Mouse (Mus musculus) hindbrain, embryonic 12.5 days (tissue): ENCODE measurements at regions not wholly inside any gene's neighbourhood (a gene's known extent, or its start where the extent isn't known, plus 50 kb on each side); places are given as distances from the start of the nearest gene placed in this dataset.

Source experiments
- ATAC-seq: fragments of 200-750 bp; cut with Nextera tagmentation; 2 replicates; pipeline ENCODE4 v1.8.0; 2017; ENCODE audit warnings: moderate TSS enrichment; ENCODE audit not compliant: low FRiP score
- H3K27ac ChIP-seq: fragments of 300-500 bp; sonication (generic); 2 replicates; pipeline ENCODE4 v1.5.1; 2016; ENCODE audit warnings: mild to moderate bottlenecking
- H3K27me3 ChIP-seq: fragments of 300-500 bp; sonication (generic); 2 replicates; pipeline ENCODE4 v1.6.1; 2016; ENCODE audit warnings: mild to moderate bottlenecking
- H3K36me3 ChIP-seq: fragments of 300-500 bp; sonication (generic); 2 replicates; pipeline ENCODE4 v1.6.1; 2016; ENCODE audit warnings: mild to moderate bottlenecking
- H3K4me1 ChIP-seq: fragments of 300-500 bp; sonication (generic); 2 replicates; pipeline ENCODE4 v1.6.1; 2016
- H3K4me2 ChIP-seq: fragments of 300-500 bp; sonication (generic); replicated peaks from 2 replicates; pipeline ENCODE4 v1.6.1; 2016; ENCODE audit warnings: mild to moderate bottlenecking
- H3K4me3 ChIP-seq: fragments of 300-500 bp; sonication (generic); 2 replicates; pipeline ENCODE4 v1.5.1; 2016; ENCODE audit warnings: mild to moderate bottlenecking
- H3K9ac ChIP-seq: fragments of 300-500 bp; sonication (generic); 2 replicates; pipeline ENCODE4 v1.6.1; 2016; ENCODE audit warnings: mild to moderate bottlenecking, moderate library complexity
- H3K9me3 ChIP-seq: fragments of 300-500 bp; sonication (generic); replicated peaks from 2 replicates; pipeline ENCODE4 v1.6.1; 2016; ENCODE audit warnings: mild to moderate bottlenecking
- WGBS: fragments of 180-500 bp; shearing (Covaris S2); methylation state at CpG from one replicate; pipeline ENCODE4 v1.1.7; 2016; 5-methylcytosine and 5-hydroxymethylcytosine counted together

DNA sequence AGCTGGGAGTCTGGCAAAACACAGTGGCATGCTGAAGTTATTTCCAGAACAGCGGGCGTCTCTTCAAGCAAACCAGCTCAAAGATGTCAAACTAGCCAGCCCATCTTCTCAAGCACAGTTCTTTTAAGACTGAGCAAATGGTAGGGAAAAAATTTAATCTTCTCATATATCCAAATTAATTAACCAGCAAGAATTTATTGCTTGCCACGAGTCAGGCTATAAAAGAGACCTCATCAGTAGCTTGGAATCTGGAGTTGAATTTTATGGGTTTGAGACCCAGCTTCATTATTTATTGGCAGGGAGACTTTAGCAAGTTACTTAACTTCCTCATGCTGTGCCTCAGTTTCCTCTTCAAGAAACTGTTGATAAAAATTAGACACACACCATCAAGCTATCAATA, 742.5 kb upstream of the Tmpo start:
- ATAC-seq = no peak
- Histone ChIP-seq H3K36me3 (no peaks in the 10 kb centered on the region), H3K4me1 (no peaks in the 10 kb centered on the region), H3K4me2 (no peak overlapping the region), H3K9ac (no peak overlapping the region), H3K27ac (no peak overlapping the region), H3K27me3 (no peaks in the 10 kb centered on the region), H3K9me3 (no peaks in the 10 kb centered on the region), H3K4me3 (no peak overlapping the region)
- 86% methylated on average over 3 of the region's 3 CpGs for WGBS

DNA sequence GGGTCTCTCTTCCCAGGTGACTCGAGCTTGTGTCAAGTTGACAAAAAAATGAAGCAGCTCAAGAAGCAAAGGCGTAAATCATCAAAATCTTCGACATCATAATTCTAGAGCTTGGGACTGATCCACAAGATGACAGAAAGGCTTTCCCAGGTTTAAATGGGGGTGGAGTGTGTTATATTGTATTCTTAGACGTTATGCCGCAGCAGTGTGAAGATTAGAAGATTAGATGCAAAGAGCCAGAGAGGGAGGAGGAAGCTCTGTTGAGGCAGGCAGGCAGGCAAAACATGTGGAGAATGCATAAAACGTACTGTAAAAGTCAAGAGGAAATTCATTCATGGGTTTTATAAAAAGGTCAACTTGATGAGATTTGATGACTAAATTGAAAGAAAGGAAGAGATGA, 708.7 kb upstream of the Tmpo start:
- no peaks in the 10 kb centered on the region for H3K27me3 ChIP-seq
- no peaks in the 10 kb centered on the region for H3K4me1 ChIP-seq
- ATAC-seq = no peak
- no peaks in the 10 kb centered on the region for H3K36me3 ChIP-seq
- H3K4me2 ChIP-seq = no peak overlapping the region
- H3K4me3 ChIP-seq = no peak overlapping the region
- no peak overlapping the region for H3K27ac ChIP-seq
- 86% methylated on average over 6 of the region's 6 CpGs for WGBS
- no peak overlapping the region for H3K9ac ChIP-seq
- H3K9me3 ChIP-seq = no peaks in the 10 kb centered on the region

DNA sequence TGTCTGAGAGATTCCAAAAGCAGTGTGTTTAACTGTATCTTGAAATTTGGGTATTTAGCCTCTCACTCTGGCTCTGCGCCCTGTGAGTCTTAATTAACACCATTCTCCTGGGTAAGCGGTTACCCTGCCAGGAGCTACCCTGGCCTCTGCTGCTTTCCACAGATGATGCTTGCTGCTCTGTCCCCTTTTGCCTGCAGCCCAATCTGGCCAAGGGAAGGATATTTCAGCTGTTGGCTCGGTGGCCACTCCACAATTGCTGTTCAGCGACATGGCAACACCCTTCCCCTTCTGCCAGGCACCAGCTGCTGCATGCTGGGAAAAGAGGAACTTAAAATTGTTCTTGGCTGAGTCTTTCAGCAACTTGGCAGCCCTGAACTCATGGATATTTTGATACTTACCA, 707.4 kb upstream of the Tmpo start:
- no peaks in the 10 kb centered on the region for H3K4me1 ChIP-seq
- H3K4me3 ChIP-seq = no peak overlapping the region
- H3K27ac ChIP-seq = no peak overlapping the region
- H3K27me3 ChIP-seq = no peaks in the 10 kb centered on the region
- no peak for ATAC-seq
- no peaks in the 10 kb centered on the region for H3K36me3 ChIP-seq
- no peak overlapping the region for H3K4me2 ChIP-seq
- no peak overlapping the region for H3K9ac ChIP-seq
- no peaks in the 10 kb centered on the region for H3K9me3 ChIP-seq
- WGBS = 81% methylated on average over 4 of the region's 4 CpGs

DNA sequence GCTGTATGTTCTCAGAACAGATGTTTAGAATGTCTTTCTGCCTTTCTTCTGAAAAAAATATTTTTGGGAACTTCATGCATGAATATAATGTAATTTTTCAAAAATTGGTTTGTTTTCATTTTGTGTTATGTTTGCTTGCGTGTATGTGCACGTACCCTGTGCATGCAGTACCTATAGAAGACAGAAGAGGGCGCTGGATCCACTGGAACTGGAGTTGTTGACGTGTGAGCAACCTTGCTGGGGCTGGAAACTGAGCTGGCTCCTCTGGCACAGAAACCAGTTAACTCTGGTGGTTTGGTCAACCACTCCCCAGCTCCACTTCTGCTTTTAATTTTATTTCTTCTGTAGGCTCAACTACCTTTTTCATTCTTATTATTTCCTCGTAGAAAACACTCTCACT, 702.0 kb upstream of the Tmpo start:
- H3K9ac ChIP-seq = no peak overlapping the region
- no peaks in the 10 kb centered on the region for H3K9me3 ChIP-seq
- no peaks in the 10 kb centered on the region for H3K27me3 ChIP-seq
- no peak overlapping the region for H3K27ac ChIP-seq
- H3K4me2 ChIP-seq = no peak overlapping the region
- 63% methylated on average over 5 of the region's 5 CpGs for WGBS
- no peaks in the 10 kb centered on the region for H3K36me3 ChIP-seq
- no peak for ATAC-seq
- peaks cover 6% of the 10 kb centered on the region; the same call in 1 of the 2 replicates for H3K4me1 ChIP-seq
- H3K4me3 ChIP-seq = no peak overlapping the region

DNA sequence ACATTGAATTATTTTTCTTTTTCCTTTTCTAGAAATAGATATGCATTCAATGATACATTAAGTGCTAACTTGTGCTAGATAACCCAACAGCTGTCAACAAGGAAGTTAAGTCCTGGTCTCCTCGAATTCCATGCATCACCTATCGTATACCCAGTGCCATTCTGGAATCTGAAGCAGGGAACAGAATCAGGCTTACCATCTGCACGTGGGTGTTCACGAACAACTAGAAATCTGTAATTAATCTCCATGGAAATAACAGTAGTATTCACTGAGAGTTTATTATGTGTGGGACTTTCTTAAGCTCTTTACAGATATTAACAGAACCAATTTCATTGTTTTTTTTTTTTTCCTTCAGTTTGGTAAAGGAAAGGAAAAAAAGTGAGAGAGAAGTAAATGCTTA, 701.4 kb upstream of the Tmpo start:
- 77% methylated on average over 4 of the region's 4 CpGs for WGBS
- H3K27ac ChIP-seq = no peak overlapping the region

DNA sequence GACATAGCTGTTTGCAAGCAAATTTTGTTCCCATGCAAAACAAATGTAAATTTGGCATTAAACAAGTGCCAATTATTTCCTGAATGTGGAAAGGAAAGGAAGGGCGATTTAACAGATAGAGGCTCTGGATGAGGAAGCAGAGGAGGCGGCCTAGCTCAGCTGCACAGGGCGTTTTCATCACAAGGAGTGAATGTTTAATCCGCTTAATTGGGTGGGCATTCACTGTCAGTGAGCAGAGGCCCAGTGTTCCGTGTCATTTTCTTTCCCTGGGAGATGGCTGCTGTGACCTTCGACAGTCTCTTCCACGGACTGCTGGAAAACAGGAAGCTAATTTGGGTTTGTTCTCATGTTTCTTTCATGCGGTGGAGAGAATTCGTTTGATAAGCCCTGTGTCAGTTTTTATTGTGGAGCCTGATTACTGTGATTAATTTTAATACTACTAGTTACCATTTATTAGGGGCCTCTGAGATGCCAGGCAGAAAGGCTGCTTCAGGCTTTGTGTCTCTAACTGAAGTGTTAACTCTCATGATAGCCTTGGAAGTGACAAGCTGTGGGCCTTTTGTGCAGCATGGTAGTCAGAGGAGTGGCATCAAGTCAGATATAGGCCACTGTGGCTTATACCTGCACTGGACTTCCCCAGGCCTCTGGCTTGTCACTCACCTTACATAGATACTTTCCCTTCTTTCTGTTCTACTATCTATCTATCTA, 700.6 kb upstream of the Tmpo start:
- H3K27me3 ChIP-seq = no peaks in the 10 kb centered on the region
- peak; percentile 78 for ATAC-seq
- no peak overlapping the region for H3K4me2 ChIP-seq
- H3K27ac ChIP-seq = peak overlapping the region; percentile 78
- no peak overlapping the region for H3K9ac ChIP-seq
- 29% methylated on average over 9 of the region's 9 CpGs for WGBS
- H3K4me3 ChIP-seq = no peak overlapping the region
- H3K9me3 ChIP-seq = no peaks in the 10 kb centered on the region
- H3K36me3 ChIP-seq = no peaks in the 10 kb centered on the region
- H3K4me1 ChIP-seq = peaks cover 6% of the 10 kb centered on the region; the same call in 1 of the 2 replicates

More for the DNA sequence above, 701.4 kb upstream of the Tmpo start:
- no peak overlapping the region for H3K9ac ChIP-seq
- H3K36me3 ChIP-seq = no peaks in the 10 kb centered on the region
- H3K4me3 ChIP-seq = no peak overlapping the region
- no peaks in the 10 kb centered on the region for H3K9me3 ChIP-seq
- no peaks in the 10 kb centered on the region for H3K27me3 ChIP-seq
- no peak for ATAC-seq
- H3K4me1 ChIP-seq = peaks cover 6% of the 10 kb centered on the region; the same call in 1 of the 2 replicates
- H3K4me2 ChIP-seq = no peak overlapping the region

DNA sequence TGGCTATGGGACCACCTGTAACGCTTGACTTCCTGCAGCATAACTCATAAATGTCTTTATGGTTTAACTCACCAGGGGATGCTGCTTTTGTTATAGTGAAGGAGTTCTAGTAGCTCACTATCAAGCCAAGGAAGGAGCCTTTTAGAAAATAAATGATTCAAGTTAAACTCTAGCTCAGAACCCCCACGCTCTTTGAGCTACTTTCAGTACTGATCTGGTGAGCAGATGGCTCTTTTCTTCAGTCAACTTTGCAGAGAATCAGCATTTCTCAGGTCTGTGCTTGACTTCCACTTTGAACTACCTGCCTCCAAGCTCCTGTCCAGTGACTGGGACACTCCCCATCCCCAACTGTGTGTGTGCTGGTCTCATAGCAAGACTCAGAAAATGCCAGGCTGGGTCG, 694.3 kb upstream of the Tmpo start:
- ATAC-seq = no peak
- Histone ChIP-seq H3K27ac (no peak overlapping the region), H3K9ac (no peak overlapping the region), H3K4me2 (no peak overlapping the region), H3K4me1 (no peaks in the 10 kb centered on the region), H3K36me3 (no peaks in the 10 kb centered on the region), H3K4me3 (no peak overlapping the region), H3K9me3 (no peaks in the 10 kb centered on the region), H3K27me3 (no peaks in the 10 kb centered on the region)
- WGBS = 87% methylated on average over 3 of the region's 3 CpGs

DNA sequence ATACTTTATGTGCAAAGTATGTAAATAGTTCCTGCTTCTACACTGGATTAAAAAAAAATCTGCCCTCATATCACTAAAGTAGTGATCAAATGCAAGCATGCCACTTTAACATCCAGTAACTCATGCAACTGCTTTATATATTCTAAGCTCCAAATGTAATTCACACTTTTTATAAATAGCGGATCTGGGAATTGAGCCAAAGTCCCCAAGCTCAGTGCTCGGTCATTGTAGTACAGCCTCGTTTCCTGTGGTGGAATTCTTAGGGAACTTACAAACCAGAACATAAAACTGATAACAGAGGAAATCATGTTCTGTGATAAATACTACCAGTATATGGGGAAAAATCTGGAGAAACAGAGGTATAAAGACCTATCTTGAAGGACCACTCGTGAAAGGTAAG, 690.1 kb upstream of the Tmpo start:
- no peak overlapping the region for H3K9ac ChIP-seq
- no peak overlapping the region for H3K27ac ChIP-seq
- no peak overlapping the region for H3K4me2 ChIP-seq
- 81% methylated on average over 4 of the region's 4 CpGs for WGBS
- H3K9me3 ChIP-seq = no peaks in the 10 kb centered on the region
- ATAC-seq = no peak
- no peaks in the 10 kb centered on the region for H3K4me1 ChIP-seq
- H3K4me3 ChIP-seq = no peak overlapping the region
- no peaks in the 10 kb centered on the region for H3K36me3 ChIP-seq
- H3K27me3 ChIP-seq = no peaks in the 10 kb centered on the region

DNA sequence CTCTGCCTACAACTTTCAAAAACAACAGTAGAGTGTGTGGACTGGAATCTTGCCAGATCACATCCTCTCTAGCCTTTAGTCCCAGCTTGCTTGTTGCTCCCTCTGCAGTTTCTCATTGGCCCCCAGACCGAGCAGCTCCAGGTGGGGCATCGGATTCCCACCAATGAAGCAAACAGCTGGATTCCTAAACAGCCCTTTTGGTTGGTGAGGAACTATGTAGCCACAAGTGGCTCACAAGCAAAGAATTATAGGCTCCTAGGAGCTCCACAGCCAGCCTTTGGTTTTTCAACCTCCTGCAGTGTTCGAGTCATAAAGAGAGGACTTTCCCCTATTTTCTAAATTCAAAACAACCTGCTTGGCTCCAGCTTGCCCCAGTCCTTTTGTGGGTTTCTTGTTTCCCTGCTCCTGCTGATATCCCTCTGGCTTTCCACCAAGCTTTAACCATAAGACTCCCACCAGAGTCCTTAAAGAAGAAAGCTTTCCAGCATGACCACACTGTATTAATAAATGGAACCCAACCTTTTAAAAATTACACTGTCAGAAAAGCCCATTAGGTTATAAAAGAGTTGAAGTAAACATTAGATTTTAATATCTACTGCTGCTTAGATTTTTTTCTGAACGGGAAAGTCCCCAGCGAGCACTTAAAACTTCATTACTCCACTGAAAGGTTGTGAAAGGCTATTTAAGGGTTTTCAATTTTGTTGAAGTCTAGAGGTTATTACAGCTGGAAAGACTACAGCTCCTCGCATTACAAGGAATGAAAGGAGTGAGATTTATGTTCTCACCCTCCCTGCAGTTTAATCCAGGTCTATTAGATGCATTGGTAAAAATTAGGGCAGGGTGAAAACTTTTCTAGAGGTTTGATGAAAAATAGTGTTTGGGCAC, 677.8 kb upstream of the Tmpo start:
- Histone ChIP-seq H3K9ac (no peak overlapping the region), H3K36me3 (no peaks in the 10 kb centered on the region), H3K9me3 (no peaks in the 10 kb centered on the region), H3K4me1 (0 out of 2 replicates have a peak, but pooled peaks cover 3% of the 10 kb centered on the region), H3K27me3 (no peaks in the 10 kb centered on the region), H3K4me3 (no peak overlapping the region), H3K27ac (no peak overlapping the region), H3K4me2 (no peak overlapping the region)
- no peak for ATAC-seq
- WGBS = 41% methylated on average over 6 of the region's 6 CpGs

DNA sequence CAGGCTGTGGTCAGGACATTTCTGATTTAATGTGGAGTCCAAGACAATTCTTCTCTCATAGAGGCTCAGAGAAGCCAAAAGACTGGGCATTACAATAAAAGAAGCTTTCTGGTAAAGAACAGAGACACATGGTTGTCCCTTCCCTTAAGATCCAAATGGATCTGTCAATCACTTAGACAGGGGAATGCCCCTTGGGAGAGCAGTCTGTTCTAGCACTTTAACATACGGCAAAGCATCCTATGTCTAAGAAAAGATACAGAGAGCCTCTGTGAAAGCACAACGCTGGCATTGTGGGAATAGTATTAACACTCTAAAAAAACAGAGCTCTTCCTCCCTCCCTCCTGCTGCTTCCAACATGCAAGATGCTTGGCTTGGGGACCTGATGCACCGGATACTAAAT, 646.0 kb upstream of the Tmpo start:
- Histone ChIP-seq H3K36me3 (no peaks in the 10 kb centered on the region), H3K4me1 (peaks cover 4% of the 10 kb centered on the region; the same call in 1 of the 2 replicates), H3K9ac (no peak overlapping the region), H3K9me3 (no peaks in the 10 kb centered on the region), H3K27ac (no peak overlapping the region; the same call in 1 of the 2 replicates), H3K27me3 (no peaks in the 10 kb centered on the region), H3K4me3 (no peak overlapping the region), H3K4me2 (no peak overlapping the region)
- peak; percentile 40; the same call in 1 of the 2 replicates for ATAC-seq
- WGBS = 34% methylated on average over 3 of the region's 3 CpGs

DNA sequence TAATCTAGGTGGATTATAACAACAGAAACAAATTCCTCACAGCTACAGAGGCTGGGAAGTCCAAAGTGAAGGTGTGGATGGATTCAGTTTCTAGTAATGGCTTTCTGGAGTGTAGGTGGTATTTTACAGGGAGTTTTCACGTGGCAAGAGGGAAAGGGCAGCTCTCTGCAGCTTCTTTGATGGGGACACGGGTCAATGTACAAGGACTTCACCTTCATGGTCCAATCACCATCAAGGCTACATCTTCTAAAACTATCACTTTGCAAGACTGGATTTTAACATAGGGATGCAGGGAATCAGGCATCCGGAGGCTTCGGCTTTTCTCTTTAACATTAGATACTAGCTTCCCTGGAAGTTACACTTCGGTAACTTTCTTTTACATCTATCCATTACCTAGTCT, 642.4 kb upstream of the Tmpo start:
- Histone ChIP-seq H3K4me3 (no peak overlapping the region), H3K36me3 (no peaks in the 10 kb centered on the region), H3K4me1 (peaks cover 4% of the 10 kb centered on the region; the same call in 1 of the 2 replicates), H3K27ac (no peak overlapping the region), H3K9ac (no peak overlapping the region), H3K9me3 (no peaks in the 10 kb centered on the region), H3K4me2 (no peak overlapping the region), H3K27me3 (no peaks in the 10 kb centered on the region)
- WGBS = 86% methylated on average over 5 of the region's 5 CpGs
- no peak for ATAC-seq

DNA sequence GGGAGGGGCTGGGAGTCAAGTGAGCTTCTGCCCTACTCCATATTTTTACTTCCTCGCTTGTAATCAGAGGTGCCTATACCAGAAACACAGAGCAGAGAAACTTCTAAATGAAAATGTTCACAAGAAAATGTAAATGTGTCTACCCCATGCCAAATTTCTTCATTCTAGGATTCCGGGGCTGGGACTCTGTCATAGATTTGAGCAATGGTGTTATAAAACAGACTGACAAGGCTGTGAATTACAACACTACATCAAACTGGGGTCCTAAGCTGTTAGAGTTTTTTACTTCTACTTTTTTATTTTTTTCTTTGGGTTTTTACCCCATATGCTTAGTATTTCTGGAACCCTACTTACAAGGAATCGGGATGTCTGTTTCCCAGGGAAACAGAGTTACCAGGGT, 623.8 kb upstream of the Tmpo start:
- H3K4me2 ChIP-seq = no peak overlapping the region
- ATAC-seq = no peak
- 93% methylated on average over 3 of the region's 3 CpGs for WGBS
- H3K4me1 ChIP-seq = no peaks in the 10 kb centered on the region
- no peak overlapping the region for H3K9ac ChIP-seq
- H3K9me3 ChIP-seq = no peaks in the 10 kb centered on the region
- H3K4me3 ChIP-seq = no peak overlapping the region
- no peaks in the 10 kb centered on the region for H3K27me3 ChIP-seq
- H3K36me3 ChIP-seq = no peaks in the 10 kb centered on the region
- H3K27ac ChIP-seq = no peak overlapping the region
